Mouse (Mus musculus) gastrocnemius, postnatal 14 days (tissue): ENCODE measurements at regions not wholly inside any gene's neighbourhood (a gene's known extent, or its start where the extent isn't known, plus 50 kb on each side); places are given as distances from the start of the nearest gene placed in this dataset.
A peak's percentile ranks its signal among the peaks of the same experiment; 100 is the strongest.

Source experiments
- DNase-seq: peaks from one replicate; pipeline ENCODE4 v3.0.0; 2021; ENCODE audit warnings: mixed read lengths
- intact Hi-C: fragments of 180-260 bp; cut with DNase I; formaldehyde crosslinking; loops from one replicate; pipeline ENCODE4 v1.15.1; 2025; ENCODE audit warnings: low total_unique reads

DNA sequence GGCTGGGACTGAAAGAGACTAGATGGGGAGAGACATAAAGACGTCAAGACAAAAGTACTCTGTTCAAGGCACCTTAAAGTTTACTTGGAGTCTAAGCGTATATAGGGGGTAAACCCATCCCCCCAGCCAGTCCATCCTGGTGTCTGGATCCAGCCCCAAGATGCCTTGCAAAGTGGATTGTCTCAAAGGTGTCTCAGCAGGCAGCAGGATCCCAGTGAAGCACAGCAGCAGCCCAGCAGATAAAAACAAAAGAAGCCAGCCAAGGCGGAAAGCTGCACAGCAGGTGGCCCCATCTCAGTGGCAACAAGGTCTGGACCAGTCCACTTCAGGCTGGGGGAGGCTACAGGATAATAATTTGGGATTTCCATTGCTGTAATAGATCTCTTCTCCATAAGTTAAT is 72.0 kb upstream of the Col5a2 start:
- intact Hi-C loops, result no loop called here
- no peak for DNase-seq

DNA sequence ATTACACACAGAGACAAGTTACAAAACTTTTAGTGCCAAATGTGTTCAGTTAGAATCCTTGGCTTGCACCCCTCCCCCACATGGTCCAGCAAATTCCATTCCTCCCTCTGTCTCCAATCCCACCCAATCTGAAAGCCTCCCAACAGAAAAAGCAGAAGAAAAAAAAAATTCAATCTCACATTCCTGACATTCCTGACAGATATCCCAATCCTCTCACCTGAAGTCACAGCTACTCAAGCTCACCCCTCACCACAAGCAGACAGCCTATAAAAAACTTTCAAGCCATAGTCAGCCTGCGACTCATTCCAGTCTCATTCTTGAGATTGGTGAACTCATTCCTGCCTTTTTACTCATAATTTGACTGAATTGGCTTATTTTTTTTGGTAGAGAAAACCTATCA is 77.4 kb upstream of the Col5a2 start:
- no peak for DNase-seq
- intact Hi-C loops, result no loop called here

DNA sequence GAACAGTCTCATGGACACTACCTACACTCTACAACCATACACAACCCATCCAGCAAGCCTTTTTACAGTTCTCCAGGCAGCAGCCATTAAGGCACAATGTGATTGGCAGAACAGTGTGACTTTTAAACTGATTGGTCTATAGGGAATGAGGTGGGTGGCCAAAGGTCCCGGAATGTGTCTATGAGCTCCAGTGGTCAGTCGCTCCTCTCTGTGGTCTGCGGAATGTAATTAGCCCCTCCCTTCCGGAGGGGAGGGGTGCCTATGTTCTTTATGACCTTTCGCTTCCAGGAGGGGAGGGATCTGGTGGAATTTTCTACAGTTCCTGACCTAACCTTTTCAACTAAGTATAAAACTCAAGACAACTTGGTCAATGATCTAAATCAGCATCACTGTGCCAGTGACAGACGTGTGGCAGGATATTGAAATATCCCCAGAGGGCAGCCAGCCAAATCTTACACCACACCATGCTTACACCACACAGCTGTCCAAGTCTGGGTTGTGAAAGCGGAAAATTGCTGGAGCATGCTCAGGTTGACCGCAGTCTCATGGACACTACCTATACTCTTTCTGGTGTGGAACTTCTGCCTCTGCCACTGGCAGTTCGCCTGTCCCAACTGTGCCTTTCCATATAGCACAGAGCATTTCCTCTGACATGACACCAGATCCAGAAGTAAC is 84.4 kb upstream of the Col5a2 start:
- DNase-seq, result no peak

DNA sequence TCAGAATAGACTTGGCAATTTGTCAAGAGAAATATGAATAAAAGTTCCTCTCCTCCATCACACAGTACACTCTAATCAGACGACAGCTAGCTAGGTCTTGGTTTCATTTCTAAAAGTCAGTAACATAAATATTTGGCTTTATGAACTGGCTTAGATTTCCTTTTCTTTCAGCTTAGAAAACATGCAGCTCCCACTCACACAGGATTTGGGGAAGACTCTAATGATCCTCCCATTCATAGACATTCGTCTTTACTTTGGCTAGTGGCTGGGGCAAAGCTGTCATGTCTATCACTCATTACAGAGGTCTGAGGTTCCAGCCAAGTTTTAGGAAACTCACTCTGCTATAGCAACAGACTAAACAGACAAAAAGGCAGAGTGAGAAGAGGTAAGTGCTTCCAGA is 94.2 kb upstream of the Col5a2 start:
- no peak for DNase-seq
- intact Hi-C loops, result no loop called here

More for the DNA sequence above, 84.4 kb upstream of the Col5a2 start:
- intact Hi-C loops, result no loop called here

DNA sequence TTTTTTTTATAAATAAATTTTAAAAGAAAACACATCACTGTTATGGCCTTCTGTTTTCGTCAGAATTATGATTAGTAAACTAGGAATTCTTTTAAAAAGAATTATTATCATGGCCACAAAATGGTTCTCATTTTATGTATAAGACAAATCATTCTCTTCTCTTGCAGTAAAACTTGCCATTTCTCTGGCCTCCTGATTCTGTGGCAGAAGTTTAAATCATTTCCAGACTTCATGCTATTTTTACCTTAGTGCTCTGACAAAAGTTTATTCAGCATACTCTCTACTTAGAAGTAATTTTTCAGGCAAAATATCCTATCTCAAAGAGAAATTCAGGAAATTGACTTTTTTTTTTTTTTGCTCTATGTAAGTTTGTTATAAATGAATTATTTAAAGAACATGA is 96.3 kb upstream of the Col5a2 start:
- intact Hi-C loops, result no loop called here
- no peak for DNase-seq

- intact Hi-C loops, result no loop called here
- DNase-seq, result no peak
These were observed 96.9 kb upstream of the Col5a2 start for GRCm38 (mm10) chr1:45600011-45600410.

- no peak for DNase-seq
- intact Hi-C loops, result no loop called here
These were observed 102.5 kb upstream of the Col5a2 start for GRCm38 (mm10) chr1:45605571-45605970.

GRCm38 (mm10) chr1:45608316-45608715 is 105.2 kb upstream of the Col5a2 start:
- DNase-seq, result no peak
- intact Hi-C loops, result no loop called here

- intact Hi-C loops, result no loop called here
- no peak for DNase-seq
These were observed 115.9 kb upstream of the Col5a2 start for GRCm38 (mm10) chr1:45619008-45619407.

DNA sequence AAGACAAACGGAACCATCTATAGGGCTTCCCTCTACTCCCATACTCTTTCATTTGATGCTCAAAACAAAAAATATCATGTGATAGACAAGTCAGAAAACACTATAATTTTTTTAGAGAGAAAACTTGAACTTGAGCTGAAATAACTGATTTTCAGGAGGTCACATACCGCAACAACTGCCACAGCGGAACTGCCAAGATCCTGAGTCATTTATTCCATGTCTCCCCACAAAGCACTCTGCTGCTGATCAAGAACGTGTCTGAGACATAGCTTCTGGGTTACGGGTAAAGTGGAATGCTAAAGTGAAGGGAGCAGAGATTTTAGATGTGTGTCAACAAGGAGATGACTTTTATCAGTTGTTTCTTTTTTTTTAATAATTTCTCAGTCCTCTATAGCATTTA is 122.8 kb upstream of the Col5a2 start:
- intact Hi-C loops, result loop anchor here (5.0 to 10.0 kb wide), 2 partner anchors 194 to 881 kb away; no protein-coding TSS in a partner anchor
- DNase-seq, result no peak

DNA sequence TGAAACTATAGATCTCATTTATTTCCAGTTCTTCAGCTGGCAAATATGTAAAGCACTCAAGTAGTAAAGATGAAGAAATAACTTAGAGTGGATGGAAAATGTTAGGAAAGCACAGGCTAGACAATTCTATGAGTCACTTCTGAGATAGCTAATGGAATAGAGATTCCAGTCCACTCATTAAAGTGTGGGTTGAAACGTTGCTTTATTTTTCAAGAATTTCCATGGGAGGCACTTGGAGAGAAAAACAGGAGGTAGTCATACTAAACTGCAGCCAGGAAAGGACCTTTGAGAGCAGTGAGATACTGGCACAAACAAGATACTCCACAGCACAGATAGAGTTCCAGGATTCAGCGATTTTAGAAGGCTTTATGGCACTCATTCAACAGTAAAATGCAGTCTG is 123.7 kb upstream of the Col5a2 start:
- DNase-seq, result no peak
- intact Hi-C loops, result loop anchor here (5.0 to 10.0 kb wide), 2 partner anchors 194 to 882 kb away; no protein-coding TSS in a partner anchor

- intact Hi-C loops, result loop anchor here (5.0 to 10.0 kb wide), 2 partner anchors 196 to 883 kb away; no protein-coding TSS in a partner anchor
- DNase-seq, result peak; percentile 21
These were observed 124.8 kb upstream of the Col5a2 start for GRCm38 (mm10) chr1:45627840-45628239.

GRCm38 (mm10) chr1:45647301-45647700 is 144.2 kb upstream of the Col5a2 start:
- intact Hi-C loops, result no loop called here
- no peak for DNase-seq

DNA sequence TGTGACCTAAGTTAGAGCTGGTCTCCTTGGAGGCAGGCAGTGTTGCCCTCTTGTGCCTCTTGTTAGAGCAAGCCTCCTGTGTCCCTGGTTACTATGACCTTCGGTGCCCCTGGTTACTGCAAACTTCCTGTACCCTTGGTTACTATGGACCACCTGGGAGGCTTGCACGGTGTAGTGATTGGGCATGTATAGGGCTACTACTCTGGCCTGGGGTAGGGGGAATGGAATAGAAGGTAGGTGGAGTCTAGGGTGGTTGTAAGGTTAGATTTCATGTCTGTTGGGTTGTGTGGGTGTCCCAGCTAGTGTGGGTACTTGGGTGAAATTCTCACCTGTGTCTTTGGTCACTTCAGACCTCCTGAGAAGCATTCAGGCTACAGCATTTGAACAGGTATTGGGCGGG is 141.7 kb upstream of the Wdr75 start:
- DNase-seq, result no peak
- intact Hi-C loops, result no loop called here

DNA sequence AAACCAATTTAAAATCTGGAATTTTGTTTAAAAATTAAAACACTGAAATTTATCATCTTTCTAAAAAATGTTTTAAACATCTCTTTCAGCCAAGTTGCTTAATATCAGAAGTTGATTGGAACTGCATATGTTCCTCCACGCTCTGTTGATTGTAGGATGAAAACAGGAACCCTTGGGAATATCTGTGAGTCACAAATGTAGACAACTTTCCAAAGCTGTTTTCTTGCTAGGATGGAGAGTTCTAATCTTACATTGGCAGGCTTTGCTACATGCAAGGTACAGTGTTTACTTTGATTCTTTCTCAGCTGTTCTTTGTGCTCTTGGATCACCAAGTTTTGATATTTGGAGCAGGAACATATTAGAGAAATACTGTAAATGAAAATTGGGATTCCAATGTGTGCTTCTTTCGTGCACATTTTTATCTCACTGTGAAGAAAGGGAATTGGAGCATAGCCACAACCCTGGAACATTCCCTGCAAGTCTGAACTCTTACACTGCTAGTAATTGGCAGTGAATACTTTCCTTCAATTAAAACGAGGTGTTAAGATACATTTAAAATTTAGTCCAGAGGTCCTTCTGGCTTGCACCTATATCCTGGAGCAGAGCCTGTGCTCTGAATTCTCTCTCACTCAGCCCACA is 131.0 kb upstream of the Wdr75 start:
- DNase-seq, result no peak
- intact Hi-C loops, result no loop called here

GRCm38 (mm10) chr1:45672443-45673156 is 122.4 kb upstream of the Wdr75 start:
- intact Hi-C loops, result no loop called here
- DNase-seq, result peak; percentile 80

DNA sequence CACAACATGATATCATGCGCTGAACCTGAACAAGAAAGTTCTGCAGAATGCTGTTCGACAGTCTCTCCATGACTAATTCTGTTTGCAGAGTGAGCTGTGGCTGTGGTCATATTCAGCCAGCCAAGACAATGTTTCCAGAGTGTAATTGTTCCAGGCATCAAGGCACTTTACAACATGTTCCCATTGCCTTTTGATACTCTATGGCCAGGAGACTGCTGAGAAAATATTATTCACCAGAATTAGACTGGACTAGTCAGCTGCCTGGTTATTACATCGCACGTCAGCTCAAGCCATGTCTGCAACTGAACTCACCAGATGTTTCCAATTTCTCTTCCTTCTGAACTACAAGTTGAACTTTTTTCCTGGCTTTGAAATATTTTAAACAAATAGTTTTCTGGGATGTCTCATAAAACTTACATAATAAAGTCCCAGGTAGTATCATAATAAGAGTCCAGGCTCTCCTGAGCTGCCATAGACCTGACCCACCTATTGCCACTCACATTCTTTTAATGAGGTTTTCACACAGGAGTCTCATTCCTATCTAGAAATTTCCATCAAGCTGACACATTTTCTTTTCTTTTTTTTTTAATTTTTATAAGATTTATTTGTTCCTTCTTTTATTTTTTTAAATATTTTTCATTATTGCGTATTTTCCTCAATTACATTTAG is 119.1 kb upstream of the Wdr75 start:
- DNase-seq, result no peak
- intact Hi-C loops, result no loop called here

- intact Hi-C loops, result no loop called here
These were observed 114.8 kb upstream of the Wdr75 start for GRCm38 (mm10) chr1:45679964-45680709.

GRCm38 (mm10) chr1:45700893-45701292 is 94.1 kb upstream of the Wdr75 start:
- DNase-seq, result no peak
- intact Hi-C loops, result no loop called here

More at GRCm38 (mm10) chr1:45679964-45680709, 114.8 kb upstream of the Wdr75 start:
- DNase-seq, result no peak
